Mouse (Mus musculus) erythroblast, embryonic 14.5 days (primary cell): Measurements from ENCODE around the gene Psenen.

Experiments used
- GATA1 ChIP-seq: IDR thresholded peaks from 2 replicates; pipeline ENCODE4 v1.6.1; 2012; ENCODE audit warnings: low read length, inconsistent platforms, mixed read lengths
- TAL1 ChIP-seq: IDR thresholded peaks from 3 replicates; pipeline ENCODE4 v1.6.1; 2012; ENCODE audit warnings: low read length, inconsistent platforms, mixed read lengths

DNA sequence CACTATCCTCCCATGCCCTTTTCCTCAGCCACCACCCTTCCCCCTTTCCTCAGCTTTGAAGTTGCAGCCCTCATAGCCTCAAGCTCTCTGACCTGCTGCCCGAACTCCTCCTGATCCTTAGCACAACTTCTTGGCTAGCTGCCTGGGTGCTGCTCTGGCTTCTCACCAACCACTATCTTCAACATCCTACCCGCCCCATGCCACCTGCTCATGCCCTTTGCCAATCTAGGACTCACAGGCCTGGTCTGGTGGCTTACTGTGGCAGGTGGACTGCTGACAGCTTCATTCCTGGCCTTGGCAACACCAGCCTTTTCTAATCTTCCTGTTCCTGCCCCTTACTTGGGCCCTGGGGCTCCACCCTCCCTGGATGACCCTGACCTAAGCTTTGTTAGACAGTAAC lies 9.5 kb upstream of the Psenen start:
- TF ChIP-seq GATA1 = no peak
- TF ChIP-seq TAL1 = no peak
